Mouse (Mus musculus): ENCODE measurements around the gene Gm49416.

DNA sequence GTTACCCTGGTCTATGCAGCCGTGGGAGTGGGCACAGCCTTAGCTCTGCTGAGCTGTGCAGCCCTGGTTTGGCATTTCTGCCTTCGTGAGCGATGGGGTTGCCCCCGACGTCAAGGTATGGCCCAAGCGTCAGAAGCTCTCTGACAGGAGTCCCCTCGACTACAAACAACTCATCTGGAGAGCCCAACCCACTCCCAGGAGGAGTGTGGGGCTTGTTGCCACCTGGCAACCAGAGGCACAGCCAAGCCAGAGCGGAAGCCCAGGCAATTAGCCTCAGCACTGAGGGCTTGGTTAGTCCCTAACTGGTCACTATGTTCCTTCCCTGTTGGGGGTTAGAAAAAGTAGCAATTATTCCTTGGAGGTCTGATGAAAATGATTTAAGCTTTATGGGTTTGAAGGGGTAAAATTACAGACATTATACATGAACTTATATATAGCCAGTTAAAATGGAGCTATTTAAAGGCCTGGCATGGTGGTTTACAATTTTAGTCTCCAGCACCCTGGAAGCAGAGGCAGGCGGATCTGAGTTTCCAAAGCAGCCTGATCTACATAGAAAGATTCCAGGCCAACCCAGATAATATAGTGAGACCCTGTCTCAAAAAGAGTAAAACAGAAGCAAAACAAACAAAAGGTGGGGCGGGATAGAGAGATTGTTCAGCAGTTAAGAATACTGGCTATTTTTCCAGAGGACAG, 36.3 kb upstream of the Gm49416 start:
- TF ChIP-seq MAFK (IDR thresholded peaks at IDR 0.05; ENCODE audit: insufficient read depth, low read depth, low read length) (no peak), ZNF384 (IDR thresholded peaks at IDR 0.05; ENCODE audit: low read depth, low read length) (no peak), HCFC1 (IDR thresholded peaks at IDR 0.05; ENCODE audit: borderline replicate concordance, insufficient read depth, low read length) (no peak), ZC3H11A (IDR thresholded peaks at IDR 0.05; ENCODE audit: borderline replicate concordance, low read depth, low read length) (no peak), CHD2 (IDR thresholded peaks at IDR 0.05; ENCODE audit: low read depth, low read length) (no peak)

Data from ES-E14 (cell line).